Comparison of ENCODE assay signal across 30 mouse cellular contexts in the genomic region with DNA sequence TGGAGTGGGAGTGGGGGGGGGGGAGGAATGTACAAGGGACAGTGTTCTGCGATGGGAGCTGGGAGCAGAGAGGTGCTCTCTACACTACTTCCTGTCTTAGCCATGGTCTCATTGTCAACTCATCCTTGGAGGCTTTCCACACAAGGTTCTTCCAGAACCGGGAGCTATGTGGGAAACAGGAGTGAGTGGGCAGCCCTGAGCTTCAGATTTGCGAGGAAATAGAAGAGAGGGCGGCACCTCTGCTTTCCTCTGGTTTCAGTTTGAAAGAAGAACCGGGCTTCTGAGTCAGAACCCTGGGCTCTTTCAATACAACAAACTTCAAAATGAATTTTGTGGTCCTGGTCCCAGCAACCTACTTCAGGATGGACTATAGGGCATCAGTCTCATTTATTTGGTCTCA. TPM values are rescaled to one million over a fixed set of nuclear protein-coding genes. Genes with fewer than 3 reads are reported as not detected.
DNase-seq lines count a peak whose midpoint lies in the region; ATAC-seq and TF ChIP-seq lines count a peak whose summit lies in the region.
"Had no signal": no experiment of that assay in that cellular context is flagged by ENCODE, and none has a peak within 500 bp of the region (broad histone marks: within the 10 kb centered on the region; RNA-seq: fewer than 3 reads in every experiment).

No protein-coding gene starts in this region.

- 0 out of 2 replicates have a peak overlapping the region, but pooled peaks have one; percentile 20 for H3K27ac ChIP-seq in gastrocnemius, adult 2 months
- H3K27ac ChIP-seq in layer of hippocampus, adult 2 months: peak overlapping the region; percentile 77; the same call in 1 of the 2 replicates
- H3K27ac ChIP-seq in brown adipose tissue, adult 24 weeks (replicated peaks; ENCODE audit: low read depth, low read length): 0 out of 2 replicates have a peak overlapping the region, but pooled peaks have one; percentile 35
- H3K27ac ChIP-seq in forebrain, embryonic 13.5 days: no peak overlapping the region
- H3K27ac ChIP-seq: embryonic facial prominence, embryonic 10.5 days; embryonic facial prominence, embryonic 13.5 days; forebrain, embryonic 12.5 days; hindbrain, embryonic 10.5 days; hindbrain, embryonic 13.5 days; intestine, embryonic 15.5 days had no signal

- no peak overlapping the region for H3K9ac ChIP-seq in forebrain, embryonic 13.5 days
- H3K9ac ChIP-seq: embryonic facial prominence, embryonic 13.5 days; forebrain, embryonic 12.5 days; hindbrain, embryonic 13.5 days; intestine, embryonic 15.5 days had no signal

- no peak for TF ChIP-seq CTCF in gastrocnemius, adult 2 months (IDR thresholded peaks at IDR 0.05)
- TF ChIP-seq CTCF in layer of hippocampus, adult 2 months (conservative IDR thresholded peaks at IDR 0.05): no peak

- no peak for DNase-seq in gastrocnemius, adult 2 months
- no peak for DNase-seq in gastrocnemius, postnatal 10 days
- no peak for DNase-seq in layer of hippocampus, adult 2 months (ENCODE audit: low spot score in 2 of 2)
- no peak for DNase-seq in layer of hippocampus, postnatal 14 days (ENCODE audit: low spot score in 2 of 2)
- DNase-seq: adrenal gland, postnatal 10 days; adrenal gland, postnatal 36 days; B cell, adult 2 months; cerebellum, adult 11-12 months; cerebellum, adult 8-10 months; cerebellum, postnatal 10 days; cerebellum, postnatal 36 days; embryo, embryonic 11 days; gastrocnemius, postnatal 14 days; heart, adult 18-20 months; kidney, adult 11 months had no signal

- H3K9me3 ChIP-seq in forebrain, embryonic 13.5 days (replicated peaks): no peaks in the 10 kb centered on the region
- H3K9me3 ChIP-seq: embryonic facial prominence, embryonic 10.5 days; embryonic facial prominence, embryonic 13.5 days; forebrain, embryonic 12.5 days; hindbrain, embryonic 10.5 days; hindbrain, embryonic 13.5 days; intestine, embryonic 15.5 days had no signal

- H3K4me2 ChIP-seq in forebrain, embryonic 13.5 days: no peak overlapping the region
- H3K4me2 ChIP-seq: embryonic facial prominence, embryonic 13.5 days; forebrain, embryonic 12.5 days; heart, embryonic 11.5 days; hindbrain, embryonic 13.5 days; intestine, embryonic 15.5 days had no signal

- 95% methylated on average over 5 of the region's 5 CpGs for WGBS in forebrain, embryonic 13.5 days

- H3K4me1 ChIP-seq in brown adipose tissue, adult 24 weeks (ENCODE audit: control insufficient read depth, insufficient read depth, insufficient read length, low read length): peaks cover 13% of the 10 kb centered on the region
- peaks cover 6% of the 10 kb centered on the region; the same call in 1 of the 2 replicates for H3K4me1 ChIP-seq in forebrain, embryonic 13.5 days
- H3K4me1 ChIP-seq: embryonic facial prominence, embryonic 13.5 days had no signal

- ATAC-seq in forebrain, embryonic 13.5 days: no peak
- ATAC-seq: forebrain, embryonic 16.5 days; hindbrain, embryonic 16.5 days; intestine, embryonic 15.5 days; Patski had no signal

- peaks cover 2% of the 10 kb centered on the region; the same call in 1 of the 2 replicates for H3K27me3 ChIP-seq in forebrain, embryonic 13.5 days
- H3K27me3 ChIP-seq: CH12.LX; embryonic facial prominence, embryonic 13.5 days; hindbrain, embryonic 13.5 days; intestine, embryonic 15.5 days; Patski had no signal

- H3K36me3 ChIP-seq in forebrain, embryonic 13.5 days (ENCODE audit: poor library complexity, severe bottlenecking): peaks cover 9% of the 10 kb centered on the region; the same call in 1 of the 2 replicates
- H3K36me3 ChIP-seq: embryonic facial prominence, embryonic 10.5 days; embryonic facial prominence, embryonic 13.5 days; forebrain, embryonic 12.5 days; G1E; hindbrain, embryonic 10.5 days; intestine, embryonic 15.5 days had no signal

- no peak overlapping the region for H3K4me3 ChIP-seq in gastrocnemius, adult 2 months
- no peak overlapping the region for H3K4me3 ChIP-seq in layer of hippocampus, adult 2 months
- H3K4me3 ChIP-seq in brown adipose tissue, adult 24 weeks (ENCODE audit: insufficient read depth, low read depth, low read length): no peak overlapping the region
- no peak overlapping the region for H3K4me3 ChIP-seq in forebrain, embryonic 13.5 days
- H3K4me3 ChIP-seq: embryonic facial prominence, embryonic 10.5 days; embryonic facial prominence, embryonic 13.5 days; erythroblast, embryonic 14.5 days; forebrain, embryonic 12.5 days; hindbrain, embryonic 10.5 days; hindbrain, embryonic 13.5 days; intestine, embryonic 15.5 days had no signal

- intact Hi-C loops in gastrocnemius, adult 2 months (cut with DNase I): loop anchor here (5.0 kb wide), 1 partner anchor 98 kb away; no protein-coding TSS in a partner anchor

RNA-seq across cellular contexts. Expression of a gene that starts 43.7 kb away (rescaled TPM):
- total RNA-seq in gastrocnemius, adult 2 months (2021): not detected
- total RNA-seq in gastrocnemius, postnatal 10 days (2021): 1 to 10 TPM; 3.0 to 3.4 TPM
- 1 to 10 TPM; 1.0 to 1.4 TPM for total RNA-seq in layer of hippocampus, adult 2 months (2021)
- total RNA-seq in layer of hippocampus, postnatal 14 days (2021): 1 to 10 TPM; 1.1 to 1.2 TPM
- polyA plus RNA-seq in brown adipose tissue, adult 24 weeks (2012; ENCODE audit: insufficient read depth, insufficient read length, missing spikeins): 3.1 TPM in 1 of 2 replicates, not detected in the other
- polyA plus RNA-seq in forebrain, embryonic 13.5 days (2015; fragmentation: Nextera tagmentation; extraction: Ambion mirVana): 20.4 and 27.0 TPM in 2 replicates
